Mouse (Mus musculus): ENCODE measurements around the gene Tmem94. TPM values are rescaled to one million over a fixed set of nuclear protein-coding genes. Genes with fewer than 3 reads are reported as not detected.

The Tmem94 gene
- total RNA-seq, 2 experiments from 2014 or later = 17.2 to 17.6 TPM

DNA sequence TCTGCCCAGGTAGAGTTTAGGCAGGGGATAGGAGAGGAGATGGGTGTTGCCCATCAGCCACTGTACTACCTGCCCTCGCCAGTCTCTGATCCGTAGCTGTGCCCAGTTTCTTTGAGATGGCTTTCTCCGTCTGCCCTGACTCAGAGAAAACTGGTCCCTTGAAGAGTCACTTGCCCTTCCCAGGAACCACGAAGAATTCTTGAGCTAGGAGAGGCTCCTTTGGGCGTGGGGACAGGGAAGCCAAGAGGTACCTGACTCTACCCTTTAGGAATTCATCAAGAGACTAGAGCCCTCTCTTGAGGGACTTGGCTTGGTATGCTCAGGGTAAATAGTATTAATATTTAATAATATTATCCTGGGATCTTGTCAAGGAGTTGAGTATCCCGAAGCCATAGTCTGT is 62.4 kb downstream of the Tmem94 start:
- no peak for ATAC-seq (replicated peaks; ENCODE audit: poor library complexity, severe bottlenecking)

DNA sequence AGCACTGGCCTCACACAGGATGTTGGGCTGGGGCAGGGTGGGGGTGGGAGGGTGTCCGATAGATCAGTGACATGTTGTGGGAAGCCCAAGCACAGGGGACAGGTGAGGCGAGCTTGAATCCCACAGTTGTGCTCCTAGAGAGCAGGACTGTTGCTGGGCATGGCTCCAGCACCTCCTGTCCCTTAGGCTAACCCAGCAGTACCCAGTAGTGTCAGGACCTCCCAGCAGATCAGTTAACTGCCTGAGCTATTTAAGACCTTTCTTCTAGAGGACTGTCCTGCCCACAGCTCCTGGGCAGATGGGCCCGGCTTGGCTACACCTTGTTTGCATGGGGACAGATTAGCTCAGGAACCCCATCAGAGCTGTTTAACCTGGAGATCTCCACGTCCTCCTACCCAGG is 63.8 kb downstream of the Tmem94 start:
- no peak for ATAC-seq (replicated peaks; ENCODE audit: poor library complexity, severe bottlenecking)

DNA sequence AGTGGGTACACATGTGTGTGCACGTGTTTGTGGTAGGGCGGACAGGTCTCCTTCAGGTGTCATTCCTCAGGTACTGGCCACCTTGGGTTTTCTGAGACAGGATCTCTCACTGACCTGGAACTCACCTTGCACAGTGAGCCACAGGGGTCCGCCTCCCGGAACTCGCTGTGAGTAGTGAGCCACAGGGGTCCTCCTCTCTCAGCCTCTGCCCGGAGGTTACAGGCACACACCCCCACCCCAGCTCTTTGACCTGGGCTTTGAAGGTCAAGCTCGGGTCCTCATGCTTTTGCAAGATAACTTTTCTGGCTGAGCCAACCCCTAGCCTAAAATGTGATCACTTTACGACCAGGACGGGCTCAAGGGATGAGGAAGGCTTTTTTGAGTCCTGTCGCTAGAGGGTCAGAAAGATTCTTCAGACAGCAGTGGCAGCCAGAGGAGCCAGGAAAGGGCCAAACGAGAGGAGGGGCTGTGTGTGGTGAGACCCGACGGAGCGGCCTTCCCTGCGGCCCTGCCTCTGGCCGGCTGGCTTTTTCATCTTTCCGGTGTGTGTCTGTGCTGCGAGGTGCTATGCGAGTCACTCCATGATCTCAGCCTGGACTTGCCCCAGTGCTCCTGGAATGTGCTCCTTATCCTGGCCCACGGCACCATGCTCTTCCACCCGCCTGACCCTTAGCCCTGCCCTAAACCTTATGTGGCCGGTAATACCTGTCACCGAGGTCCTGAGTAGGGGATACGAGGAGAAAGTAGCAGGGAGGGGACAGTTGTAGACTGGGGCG is 65.5 kb downstream of the Tmem94 start:
- no peak for ATAC-seq (replicated peaks; ENCODE audit: poor library complexity, severe bottlenecking)

DNA sequence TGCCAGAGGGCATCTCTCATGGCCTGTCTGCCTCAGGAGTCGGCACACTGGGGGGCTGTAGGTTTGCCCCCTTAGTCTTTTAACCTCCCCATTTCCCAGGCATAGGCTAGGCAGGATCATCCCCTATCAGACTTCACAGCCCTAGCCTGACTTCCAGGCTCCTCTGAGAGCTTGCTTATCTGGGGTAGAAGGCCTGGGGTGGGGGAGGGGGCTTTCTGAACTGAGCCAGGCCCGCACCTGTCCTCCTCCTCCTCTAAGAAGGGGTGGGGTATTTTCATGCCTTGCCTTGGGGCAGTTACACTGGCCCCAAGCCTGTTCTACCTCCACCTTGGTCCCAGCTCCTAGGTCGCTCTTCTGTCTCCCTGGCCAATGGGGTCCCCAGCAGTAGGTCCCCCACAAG is 66.3 kb downstream of the Tmem94 start:
- ATAC-seq (replicated peaks; ENCODE audit: poor library complexity, severe bottlenecking) = no peak

DNA sequence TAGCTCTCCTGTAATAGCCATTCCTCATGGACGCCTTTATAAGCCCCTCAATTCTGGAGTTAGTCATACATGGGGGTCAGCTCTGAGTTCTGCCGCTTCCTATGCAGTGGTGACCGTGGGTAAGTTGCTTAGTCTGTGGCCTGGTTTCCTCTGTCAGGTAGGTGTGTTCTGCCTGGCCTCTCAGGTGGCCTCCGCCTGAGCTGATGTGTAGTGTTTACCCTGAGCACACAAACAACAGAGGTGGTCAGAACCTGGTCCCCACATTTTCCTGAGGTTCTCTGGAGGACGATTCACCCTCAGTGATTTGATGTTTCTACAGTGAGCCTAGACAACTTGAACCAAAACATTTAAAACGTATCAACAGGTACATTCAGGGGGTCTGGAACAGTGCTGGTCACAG is 66.8 kb downstream of the Tmem94 start:
- no peak for ATAC-seq (replicated peaks; ENCODE audit: poor library complexity, severe bottlenecking)

DNA sequence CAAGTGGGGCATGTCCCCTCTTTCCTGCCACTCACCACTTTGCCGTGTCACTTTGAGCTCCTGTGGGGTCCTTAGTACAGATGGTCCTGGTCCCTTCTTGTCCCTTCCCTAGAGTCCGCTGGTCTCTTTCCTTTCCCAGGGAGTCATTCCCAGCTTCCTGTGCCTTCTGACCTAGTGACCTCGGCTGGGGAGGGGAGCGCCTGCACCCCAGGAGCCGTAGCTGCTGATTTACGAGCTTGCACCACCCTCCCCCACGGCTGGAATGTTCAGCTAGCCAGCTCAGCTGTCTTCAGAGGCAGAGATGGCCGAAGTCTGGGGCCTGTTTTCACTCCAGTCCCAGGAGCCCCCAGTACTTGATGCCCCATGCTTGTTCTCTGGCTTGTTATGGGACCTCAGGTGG is 67.3 kb downstream of the Tmem94 start:
- ATAC-seq (replicated peaks; ENCODE audit: poor library complexity, severe bottlenecking) = no peak

DNA sequence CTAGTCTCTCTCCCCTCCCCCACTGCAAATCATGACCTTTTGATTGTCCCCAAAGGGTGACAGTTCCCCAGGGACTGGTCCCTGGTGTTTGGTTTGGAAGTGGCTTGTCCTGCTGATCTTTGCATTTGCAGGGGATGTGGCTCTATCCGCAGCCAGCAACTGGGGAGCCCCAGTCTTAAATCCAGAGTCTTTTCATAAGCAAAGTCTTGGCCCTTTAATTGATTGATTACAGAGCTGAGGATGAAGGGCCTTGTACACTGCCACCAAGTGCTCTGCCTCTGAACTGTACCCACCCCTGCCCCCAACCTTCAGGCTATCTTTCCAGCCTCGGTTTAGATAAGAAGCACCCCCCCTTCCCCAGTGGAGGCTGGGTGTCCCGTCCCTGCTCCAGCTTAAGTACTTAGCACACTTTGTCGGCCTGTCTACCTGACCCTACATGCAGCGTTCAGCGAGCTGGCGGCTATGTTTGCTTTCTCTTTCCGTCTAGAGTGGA is 67.8 kb downstream of the Tmem94 start:
- no peak for ATAC-seq (replicated peaks; ENCODE audit: poor library complexity, severe bottlenecking)

DNA sequence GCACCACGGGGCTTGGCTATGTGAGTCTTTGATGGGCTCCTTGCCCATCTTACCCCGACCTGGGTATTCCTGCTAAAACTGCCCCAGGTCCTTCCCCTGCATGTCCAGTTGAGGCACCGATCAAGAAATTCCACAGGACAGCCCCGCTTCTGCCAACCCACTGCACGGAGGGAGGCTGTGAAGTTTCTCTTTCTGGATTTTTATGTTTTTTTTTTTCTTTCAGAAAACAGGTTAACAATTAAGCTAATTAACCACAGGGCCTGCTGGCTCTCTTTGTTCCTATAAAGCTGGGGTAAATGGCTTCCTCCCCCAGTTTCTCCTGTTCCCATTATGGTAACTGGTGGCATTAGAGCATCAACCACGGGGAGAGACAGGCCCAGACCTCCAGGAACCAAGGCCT is 68.8 kb downstream of the Tmem94 start:
- no peak for ATAC-seq (replicated peaks; ENCODE audit: poor library complexity, severe bottlenecking)

DNA sequence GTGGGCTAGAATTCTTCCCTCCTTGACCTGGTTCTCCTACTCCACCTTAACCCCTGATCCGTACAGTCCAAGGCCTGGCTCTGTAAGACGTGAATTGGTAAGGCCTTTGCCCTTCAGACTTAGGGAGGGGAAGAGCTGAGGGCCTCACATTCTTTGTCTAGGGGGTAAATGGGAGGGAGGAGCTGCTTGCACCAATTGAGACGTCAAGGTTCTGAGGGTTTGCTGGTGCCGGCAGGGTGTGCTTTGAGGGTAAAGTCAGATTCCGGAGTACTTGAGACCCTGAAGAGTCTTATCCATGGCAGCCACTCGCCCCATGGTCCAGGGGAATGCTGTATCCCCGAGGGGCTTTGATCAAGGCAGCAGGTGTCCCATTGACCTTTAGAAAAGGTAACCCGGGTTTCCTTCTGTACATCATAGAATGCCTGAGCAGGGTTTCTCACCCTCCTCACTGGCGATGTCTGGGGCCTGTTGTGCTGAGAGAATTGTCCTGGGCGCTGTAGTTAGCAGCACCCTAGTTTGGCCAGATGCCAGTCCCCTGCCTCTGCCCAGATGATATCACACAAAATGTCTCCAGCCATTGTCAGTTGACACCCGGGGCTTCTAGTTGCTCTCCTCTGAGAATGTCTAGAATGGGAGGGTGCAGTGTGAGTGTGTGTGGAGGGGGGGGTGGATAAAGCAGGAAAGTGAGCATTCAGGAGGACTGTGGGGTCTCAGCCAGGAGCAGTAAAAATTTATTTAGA is 71.6 kb downstream of the Tmem94 start:
- ATAC-seq (replicated peaks; ENCODE audit: poor library complexity, severe bottlenecking) = no peak

DNA sequence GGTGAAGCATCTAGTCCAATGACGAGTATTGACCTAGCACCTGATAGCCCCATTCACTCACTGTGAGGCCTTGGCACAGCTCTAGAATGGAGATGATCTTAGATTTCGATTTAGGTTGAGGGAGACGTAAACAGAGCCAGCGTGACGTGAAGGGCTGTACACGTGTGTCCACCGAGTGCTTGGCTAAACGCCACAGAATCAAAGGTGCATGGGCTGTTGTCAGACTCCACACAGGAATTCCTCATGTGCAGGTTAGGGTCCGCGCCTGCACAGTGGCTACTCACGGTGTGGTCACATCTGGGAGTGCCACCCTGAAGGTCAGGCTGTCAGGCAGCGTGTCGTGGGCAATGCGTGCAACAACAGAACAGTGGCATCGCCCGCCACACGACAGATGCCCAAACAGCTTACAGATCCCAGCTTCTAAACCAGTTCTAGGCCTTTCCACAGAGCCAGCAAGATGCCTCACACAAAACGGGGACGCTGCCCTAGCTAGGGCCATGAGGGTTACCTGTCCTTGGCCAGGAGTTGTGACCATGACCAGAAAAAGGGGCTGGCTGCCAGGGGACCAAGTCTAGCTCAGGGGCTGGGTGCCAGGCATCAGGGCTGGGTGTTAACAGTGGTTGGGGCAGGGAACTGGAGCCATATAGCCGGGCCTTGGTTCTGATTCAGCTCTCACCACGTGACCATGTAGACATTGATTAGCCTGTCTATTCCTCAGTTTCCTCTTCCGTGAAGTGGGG is 72.5 kb downstream of the Tmem94 start:
- no peak for ATAC-seq (replicated peaks; ENCODE audit: poor library complexity, severe bottlenecking)

DNA sequence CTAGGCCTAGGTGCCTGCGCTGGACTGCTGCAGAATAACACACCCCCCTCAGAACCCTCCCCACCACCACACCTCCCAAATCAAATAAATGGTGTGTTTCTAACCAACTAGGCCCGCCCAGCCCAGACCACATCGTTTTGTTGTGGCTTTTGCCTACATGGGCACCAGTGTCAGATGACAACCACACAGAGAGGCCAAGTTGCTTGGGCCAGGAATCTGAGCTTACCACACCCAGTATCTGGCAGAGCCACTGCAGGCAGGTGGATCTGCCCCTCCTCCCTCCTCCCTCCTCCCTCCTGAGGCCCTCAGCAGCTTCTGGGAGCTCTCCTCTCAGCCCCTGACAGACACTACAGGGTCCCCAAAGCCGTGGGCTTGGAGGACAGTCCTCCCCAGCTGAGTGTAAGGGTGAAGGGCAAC is 73.7 kb downstream of the Tmem94 start:
- no peak for ATAC-seq (replicated peaks; ENCODE audit: poor library complexity, severe bottlenecking)

DNA sequence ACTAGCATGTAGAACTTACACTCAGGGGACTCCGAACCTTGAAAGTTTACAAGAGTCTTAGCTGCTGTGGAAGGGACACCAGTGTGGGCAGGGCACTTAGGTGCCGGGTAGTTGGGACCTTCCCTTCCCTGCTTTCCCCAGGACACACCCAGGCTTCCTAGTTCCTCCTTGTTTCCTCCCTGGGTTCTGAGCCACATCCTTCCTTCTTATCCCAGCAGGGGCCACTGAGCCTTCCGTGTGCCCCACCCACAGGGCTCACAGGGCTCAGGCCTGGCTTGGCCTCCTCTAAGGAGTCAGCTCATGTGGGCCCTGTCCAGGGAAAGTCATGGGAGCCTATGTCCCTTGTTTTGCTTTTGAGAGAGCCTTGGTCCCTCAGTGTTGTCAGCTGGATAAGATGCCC is 74.5 kb downstream of the Tmem94 start:
- no peak for ATAC-seq (replicated peaks; ENCODE audit: poor library complexity, severe bottlenecking)

DNA sequence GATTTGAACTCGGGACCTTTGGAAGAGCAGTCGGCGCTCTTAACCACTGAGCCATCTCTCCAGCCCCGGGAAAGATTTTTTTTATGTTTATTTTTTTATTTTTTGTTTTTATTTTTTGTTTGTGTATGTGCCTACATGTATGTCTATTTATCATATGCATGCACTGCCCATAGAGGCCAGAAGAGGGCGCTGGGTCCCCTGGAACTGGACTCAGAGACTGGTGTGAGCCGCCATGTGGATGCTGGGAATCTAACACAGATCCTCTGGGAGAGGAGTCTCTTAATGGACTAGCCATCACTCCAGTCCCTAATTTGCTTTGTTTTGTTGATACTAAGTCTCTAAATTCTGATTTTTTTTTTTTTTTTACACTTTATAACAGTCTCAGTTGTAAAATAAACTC is 75.8 kb downstream of the Tmem94 start:
- ATAC-seq (replicated peaks; ENCODE audit: poor library complexity, severe bottlenecking) = no peak

DNA sequence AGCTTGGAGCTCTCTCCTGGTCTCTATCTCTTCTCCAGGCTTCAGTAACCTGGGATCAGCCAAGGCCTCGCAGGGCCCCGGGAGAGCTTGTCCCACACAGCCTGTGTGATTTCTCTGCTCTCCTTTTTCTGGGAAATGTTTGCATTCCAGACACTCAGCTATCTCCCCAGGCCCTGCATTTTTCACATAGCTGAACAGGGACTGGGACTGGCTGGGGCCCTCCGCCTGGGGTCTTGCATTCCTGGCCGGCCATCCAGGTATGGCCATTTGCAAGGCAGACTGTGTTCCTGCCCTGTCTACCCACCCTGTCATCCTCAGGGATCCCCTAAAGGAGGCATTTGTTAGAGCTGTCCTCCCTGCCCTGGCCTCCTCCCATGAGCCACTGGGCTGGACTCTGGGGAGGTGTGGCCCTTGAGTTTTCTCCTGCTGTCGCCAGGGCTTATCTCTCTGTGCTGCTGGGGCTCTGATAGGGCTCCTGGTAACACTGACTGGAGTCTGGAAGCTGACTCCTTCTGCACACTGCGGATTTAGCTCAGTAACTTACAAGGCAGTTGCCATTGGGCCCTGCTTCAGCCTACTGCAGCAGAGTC is 76.8 kb downstream of the Tmem94 start:
- no peak for ATAC-seq (replicated peaks; ENCODE audit: poor library complexity, severe bottlenecking)

DNA sequence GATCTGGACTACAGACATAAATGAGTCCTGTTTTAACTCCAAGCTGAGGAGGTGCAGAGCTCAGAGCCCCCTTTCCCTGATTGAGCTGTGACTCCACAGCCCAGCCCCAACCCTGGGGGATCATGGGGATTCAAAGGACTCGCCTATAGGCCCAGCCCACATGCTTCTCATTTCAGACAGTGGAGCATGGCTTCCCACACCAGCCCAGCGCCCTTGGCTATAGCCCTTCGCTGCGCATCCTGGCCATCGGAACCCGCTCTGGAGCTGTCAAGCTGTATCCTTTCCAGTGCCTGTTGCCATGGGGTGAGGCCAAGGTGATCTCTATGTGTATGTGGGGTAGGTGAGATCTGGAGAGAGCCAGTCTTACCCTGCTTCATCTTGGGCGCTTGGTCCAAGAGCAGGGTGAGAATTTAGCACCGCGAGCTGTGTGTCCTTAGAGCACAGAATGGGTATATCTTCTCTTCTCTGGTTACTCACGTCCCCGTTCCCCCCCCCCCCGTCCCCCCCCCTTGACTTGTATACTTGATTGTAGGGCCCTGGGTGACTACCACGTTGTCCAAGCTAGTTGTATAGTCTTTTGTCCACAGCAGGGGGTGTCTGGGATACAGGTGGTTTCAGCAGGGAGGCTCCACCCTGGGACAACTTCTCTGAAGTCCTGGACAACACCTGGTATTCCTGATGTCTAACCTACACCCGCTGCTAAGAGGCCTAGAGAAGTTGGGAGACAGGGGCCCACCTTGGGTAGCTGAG is 78.1 kb downstream of the Tmem94 start:
- ATAC-seq (replicated peaks; ENCODE audit: poor library complexity, severe bottlenecking) = no peak

DNA sequence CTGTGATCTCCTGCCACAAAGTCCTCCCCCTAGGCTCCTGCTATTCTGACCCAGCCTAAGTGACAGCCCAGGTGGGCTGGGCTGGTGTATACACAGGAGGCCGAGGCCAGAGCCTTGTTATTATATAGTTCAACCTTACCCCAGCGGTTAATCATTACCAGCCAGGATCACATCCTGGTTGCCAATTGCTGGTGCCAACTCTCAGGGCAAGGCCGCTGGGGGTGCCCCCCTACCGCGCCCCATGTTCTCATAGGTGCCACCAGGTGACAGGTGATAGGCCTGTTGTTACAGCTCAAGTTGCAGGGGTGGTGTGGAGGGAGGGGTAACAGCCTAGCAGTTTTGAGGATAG is 78.6 kb downstream of the Tmem94 start:
- no peak for ATAC-seq (replicated peaks; ENCODE audit: poor library complexity, severe bottlenecking)

DNA sequence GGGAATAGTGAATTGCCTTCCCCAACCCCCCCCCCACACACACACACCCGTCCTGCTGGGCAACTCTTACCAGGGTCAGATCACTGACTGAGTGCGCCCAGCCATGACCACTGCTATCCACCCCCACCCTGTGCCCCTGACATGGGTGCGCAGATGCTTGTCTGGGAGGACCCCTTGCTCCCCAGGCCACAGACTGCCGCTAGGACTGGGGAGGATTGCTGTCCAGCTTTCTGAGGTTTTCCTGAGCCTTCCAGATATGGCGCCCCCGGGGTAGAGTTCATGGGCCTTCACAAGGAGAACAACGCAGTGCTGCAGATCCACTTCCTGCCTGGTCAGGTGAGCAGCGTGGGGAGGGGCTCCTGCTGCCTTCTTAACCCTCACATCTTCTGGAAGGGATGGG is 79.0 kb downstream of the Tmem94 start:
- no peak for ATAC-seq (replicated peaks; ENCODE audit: poor library complexity, severe bottlenecking)

DNA sequence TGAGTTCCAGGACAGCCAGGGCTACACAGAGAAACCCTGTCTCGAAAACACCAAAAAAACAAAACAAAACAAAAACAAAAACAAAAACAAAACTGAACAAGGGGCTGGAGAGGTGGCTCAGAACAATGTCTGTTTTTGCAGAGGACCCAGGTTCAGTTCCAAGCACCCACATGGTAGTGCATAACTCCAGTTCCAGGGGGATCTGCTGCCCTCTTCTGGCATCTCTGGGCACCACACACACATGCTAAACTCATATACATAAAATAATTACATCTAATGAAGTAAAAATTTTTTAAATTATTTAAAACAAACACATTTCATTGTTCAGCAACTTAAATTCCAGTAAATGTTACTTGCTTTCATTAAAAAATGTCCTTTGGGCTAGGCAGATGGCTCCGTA is 80.6 kb downstream of the Tmem94 start:
- no peak for ATAC-seq (replicated peaks; ENCODE audit: poor library complexity, severe bottlenecking)

Measured in granulocyte monocyte progenitor cell, adult 5-6 weeks (primary cell).